Mouse (Mus musculus) spleen, postnatal 10 days (tissue): Measurements from ENCODE around the gene Acaca.

ENCODE experiments used
- DNase-seq, 2 experiments: peaks; one replicate each; pipeline ENCODE4 v3.0.0; 2021 to 2022; ENCODE audit warnings: low spot score in 2 of 2

Gene Acaca

DNA sequence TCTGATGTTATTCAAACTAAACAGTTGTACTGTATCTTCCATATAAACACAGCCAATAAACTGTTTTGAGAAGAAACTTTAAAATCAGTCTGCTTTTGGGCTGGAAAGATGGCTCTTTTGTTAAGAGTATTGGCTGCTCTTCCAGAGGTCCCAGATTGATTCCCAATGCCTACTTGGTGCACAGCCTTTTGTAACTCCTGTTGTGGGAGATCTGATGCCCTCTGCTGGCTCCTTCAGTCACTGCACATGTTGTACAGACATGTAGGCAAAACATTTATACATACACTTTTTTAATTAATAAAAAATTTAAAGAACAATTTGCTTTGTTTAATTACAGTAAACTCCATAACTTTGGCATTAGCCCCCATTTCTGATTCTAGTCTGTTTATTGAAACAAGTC lies 114.1 kb downstream of the Acaca start:
- DNase-seq: peak in 1 of 2 experiments; percentile 66

DNA sequence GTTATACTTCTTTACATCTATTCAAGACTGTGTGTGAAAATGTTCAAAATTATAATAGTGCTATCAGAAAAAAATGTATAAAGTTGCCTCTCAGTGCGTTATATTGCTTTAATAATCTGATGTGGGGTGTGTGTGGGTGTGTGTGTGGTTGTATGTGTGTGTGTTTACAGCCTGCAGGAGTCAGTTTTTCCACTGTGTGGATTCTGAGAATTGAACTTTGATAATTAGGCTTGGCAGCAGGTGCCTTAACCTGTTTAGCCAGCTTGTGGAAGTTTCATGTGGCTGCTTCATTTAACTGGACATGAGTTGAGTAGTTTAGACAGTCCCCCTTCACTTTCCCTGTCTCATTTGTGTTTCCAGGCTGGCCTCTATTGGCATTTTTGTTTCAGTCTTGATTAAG lies 117.9 kb downstream of the Acaca start:
- no peak for DNase-seq

DNA sequence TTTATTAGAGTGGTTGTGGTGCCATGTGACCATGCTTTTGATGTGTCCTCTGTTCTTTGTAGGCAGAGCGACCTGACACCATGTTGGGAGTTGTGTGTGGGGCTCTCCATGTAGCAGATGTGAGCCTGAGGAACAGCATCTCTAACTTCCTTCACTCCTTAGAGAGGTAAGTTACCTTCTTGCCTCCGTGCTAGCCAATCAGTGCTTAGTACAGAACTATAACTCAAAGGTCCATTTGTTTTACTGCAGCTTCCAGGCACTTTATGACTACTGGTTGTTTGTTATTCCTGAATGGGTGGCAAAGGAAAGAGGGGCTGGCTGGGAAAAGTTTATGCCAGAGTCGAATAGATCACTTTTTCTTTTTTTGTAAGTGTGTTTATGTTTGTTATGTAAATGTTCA lies 121.7 kb downstream of the Acaca start:
- DNase-seq: no peak

DNA sequence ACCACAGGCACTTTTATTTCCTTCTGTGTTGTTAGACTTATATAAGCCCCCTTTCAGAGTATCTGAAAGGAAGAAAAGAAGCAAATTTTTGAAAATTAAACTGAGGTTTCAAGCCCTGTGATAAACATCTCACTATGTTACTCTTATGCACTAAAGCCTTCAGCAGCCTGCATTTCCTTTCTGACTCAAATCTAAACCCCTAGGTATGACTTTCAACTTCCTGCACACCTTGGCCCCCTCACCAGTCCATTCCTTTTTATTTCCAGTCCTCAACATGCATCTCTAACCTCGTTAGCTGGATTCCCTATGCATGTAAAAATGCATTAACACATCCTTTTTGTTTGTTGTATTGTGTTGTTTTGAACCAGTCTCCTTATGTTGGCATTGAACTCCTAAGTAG lies 123.0 kb downstream of the Acaca start:
- no peak for DNase-seq

DNA sequence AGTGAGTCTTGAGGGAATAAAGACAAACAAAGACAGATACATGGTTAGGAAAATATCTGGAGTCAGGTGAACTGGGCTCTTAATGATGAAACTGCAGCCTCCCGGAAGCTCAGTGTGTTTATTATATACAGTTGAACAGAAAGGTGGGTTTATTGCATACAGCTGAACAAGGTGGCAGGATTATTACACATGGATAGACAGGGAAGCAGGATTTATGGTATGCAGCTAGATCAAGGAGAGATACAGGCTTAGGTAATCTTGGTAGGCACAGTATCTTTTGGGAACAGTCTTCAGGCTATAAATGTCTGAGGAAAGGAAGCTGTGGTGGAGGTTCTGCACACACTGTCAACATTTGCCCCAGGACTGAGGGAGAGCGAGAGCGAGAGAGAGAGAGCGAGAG lies 126.4 kb downstream of the Acaca start:
- no peak for DNase-seq

DNA sequence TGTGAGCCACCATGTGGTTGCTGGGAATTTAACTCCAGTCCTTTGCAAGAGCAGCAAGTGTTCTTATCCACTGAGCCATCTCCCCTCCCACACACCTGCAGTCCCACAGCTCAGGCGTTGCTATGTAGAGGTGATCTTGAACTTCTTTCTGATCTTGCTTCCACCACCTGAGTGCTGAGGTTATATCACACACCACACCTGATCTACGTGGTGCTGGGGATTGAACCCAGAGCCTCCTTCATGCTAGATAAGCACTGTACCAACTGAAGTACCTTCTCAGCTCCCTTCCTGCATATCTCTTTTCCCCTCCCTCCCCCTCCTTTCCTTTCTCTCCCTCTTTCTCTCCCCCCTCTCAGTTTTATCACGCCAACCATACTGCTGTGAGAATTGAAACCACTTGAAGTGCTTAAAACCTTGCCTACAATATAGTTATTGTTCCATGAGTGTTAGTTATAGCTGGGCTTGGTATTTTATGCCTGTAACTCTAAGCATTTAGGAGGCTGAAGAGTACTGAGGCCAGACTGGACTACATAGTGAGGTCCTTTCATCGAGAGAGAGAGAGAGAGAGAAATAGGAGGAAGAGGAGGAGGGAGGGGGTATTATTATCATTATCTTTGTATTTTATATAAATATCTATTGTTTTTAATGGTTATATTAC lies 128.7 kb downstream of the Acaca start:
- DNase-seq: no peak

DNA sequence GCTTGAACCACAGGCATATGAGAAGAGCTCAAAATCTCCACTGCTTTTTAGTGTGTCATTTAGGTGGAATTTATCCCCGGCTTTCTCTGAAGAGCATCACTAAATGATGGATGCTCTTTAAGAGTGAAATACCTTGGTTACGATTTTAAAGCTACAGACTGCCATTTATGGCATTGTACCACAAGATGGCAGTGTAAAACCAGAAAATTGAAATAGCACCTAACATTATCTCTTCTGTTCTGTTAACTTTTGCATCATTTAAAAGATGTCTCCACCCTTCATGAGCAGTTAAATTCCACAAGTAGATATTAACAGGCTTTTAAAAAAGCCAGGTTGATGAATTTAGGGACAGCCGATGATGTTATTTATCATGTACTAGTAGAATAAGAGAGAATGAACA lies 135.0 kb downstream of the Acaca start:
- DNase-seq: no peak

DNA sequence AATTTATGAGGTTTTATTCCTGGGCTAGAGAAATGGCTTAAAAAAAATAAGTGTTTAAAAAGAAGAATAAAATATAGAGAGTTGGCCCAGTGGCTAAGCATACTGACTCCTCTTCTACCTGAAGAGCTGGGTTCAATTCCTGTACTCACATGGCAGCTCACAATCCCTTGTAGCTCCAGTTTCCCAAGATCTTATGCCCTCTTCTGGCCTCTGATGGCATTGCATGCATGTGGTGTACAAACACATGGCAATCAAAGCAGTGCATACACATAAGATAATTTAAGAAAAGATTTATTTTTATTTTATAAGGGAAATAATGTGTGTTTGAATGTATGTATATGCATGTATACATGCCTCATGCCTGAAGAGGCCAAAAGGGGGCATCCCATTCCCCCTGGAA lies 138.6 kb downstream of the Acaca start:
- peak; percentile 10 to 58 for DNase-seq

DNA sequence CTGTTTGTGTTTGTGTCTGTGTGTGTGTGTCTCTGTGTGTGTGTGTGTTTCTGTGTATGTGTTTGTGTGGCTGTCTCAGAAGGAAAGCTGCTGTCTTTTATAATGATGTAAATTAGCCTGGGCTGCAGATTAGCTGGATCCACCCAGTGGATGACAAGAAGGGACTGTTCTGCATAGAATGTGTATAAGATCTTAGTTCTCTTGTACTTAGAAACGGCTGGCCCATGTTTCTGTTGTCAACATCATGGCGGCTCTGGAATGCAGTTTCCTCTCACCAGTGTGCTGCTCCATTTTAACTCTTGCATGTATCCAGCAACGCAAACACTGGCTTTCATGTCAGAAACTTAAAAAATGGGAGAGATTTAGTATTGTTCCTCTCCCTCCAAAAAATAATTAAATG lies 141.0 kb downstream of the Acaca start:
- DNase-seq: no peak

DNA sequence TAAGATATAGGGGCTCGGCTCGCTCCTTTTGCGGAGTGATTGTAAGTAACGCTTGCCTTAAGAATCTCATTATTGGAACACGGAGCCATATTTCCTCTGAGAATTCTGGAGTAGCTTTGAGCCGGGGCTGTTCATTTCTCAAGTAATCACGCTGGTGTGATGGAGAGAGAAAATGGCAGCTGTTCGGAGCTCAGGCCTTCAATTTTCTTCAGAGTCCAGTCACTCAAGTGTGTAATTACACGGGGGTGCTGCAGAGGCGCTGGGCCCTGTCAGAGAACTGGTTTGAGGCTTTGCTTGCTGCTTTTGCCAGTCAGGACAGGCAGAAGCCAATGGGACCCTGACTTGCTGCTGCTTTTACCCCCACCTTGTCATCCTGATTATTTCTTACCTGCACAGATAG lies 142.5 kb downstream of the Acaca start:
- DNase-seq: no peak

DNA sequence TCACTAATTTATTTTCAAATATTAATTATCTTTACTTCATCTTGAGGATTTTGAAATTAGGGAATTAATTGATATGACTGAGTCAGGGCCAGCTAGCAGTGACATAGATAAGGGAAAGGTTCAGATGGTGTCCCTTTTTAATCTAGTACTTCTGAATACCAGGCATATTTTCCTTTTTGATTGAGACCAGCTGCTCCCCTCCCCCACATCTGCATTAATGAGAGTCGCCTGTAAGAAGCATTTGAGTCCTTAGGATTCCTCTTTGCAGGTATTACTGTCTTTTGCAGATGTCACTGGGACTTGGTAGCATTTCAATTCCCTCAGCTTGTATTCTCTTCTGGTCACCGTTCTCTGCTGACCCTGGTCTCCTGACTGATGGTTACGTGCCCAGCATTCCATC lies 143.1 kb downstream of the Acaca start:
- no peak for DNase-seq

DNA sequence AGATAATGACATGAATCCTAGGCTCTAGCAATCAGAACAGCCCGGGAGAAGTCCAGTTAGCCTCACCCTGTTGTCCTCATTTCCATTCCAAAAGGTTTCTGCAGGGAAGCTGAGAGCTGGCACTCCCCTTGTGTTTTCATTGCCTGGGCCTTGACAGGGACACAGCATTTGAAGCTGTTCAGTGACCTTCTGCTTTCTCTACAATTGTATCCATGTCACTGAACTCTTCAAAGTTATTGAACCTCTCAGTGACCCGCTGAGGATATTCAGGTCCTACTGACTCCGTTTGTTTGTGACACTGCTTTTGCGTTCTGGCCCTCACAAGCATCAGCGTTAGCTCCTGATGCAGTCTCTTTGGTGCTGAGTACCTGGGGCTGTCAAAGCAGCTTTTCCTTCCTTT lies 147.5 kb downstream of the Acaca start:
- no peak for DNase-seq

DNA sequence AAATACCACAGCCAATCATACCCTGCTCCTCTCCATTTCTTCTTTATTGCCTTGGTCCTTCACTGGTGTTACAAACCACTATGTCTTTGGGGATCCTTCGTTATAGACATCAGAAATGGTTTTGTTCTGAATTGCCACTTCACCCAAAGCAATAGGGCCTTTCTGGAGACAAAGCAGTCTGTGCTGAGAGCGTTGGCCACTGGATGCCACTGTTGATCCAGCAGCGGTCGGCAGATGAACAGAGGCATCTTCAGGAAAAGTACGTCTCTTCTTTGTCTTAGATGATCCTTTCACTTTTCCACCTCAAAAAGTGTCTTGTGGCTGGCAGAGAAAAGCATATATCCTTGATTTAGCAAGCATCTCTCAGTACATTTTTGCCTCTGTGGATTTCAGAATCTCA lies 151.8 kb downstream of the Acaca start:
- DNase-seq: no peak

DNA sequence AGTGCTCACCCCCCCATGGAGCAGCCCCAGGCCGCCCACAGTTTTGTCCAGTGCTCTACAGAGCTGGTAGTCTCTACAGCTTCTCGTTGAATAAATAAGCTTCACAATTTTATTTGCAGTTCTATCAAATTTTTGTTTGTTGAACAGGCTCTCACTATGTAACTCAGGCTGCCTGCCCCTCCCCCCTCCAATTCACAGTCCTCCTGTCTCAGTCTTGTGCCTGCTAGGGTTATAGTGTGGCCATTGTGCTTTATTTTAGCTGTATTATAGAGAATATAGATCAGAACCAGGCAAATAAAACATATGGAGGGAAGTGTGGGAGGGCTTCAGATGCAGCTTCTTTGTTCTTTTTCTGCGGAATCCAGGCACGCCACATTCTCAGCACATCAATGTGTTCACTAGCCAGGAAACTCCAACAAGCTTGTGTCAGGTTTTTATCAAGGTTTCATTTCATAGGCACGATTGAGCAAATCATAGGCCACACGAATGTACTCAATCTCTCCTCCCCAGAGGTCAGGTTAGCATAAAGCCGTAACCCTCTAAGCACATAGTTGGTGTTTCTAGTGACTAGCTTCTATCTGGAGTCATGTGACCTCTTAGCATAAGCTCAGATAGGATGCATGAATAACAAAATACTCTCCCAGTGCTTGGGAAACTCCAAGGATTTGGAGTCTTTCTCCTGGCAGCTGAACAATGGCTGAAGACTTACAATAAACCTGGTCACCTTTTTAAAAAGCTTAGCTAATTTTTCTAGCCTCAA lies 153.7 kb downstream of the Acaca start:
- DNase-seq: no peak

DNA sequence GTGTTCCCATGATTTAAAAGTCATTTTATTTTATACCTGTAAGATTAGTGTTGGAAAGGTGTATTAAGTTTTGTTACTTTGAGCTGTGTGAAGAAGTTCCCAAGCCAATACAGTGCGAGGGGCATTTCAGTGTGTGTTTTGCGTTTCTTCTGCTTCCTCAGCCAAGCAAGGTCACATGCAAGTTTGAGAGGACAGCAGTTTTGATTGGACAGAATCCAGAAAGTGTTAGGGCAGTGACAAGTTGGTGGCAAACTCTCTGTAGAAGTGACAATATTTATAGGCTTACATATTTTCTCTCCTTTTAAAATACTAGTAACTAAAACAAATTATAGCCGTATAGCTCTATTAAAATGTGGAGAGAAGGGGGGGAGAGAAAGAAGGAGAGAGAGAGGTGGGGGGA lies 161.3 kb downstream of the Acaca start:
- DNase-seq: no peak

DNA sequence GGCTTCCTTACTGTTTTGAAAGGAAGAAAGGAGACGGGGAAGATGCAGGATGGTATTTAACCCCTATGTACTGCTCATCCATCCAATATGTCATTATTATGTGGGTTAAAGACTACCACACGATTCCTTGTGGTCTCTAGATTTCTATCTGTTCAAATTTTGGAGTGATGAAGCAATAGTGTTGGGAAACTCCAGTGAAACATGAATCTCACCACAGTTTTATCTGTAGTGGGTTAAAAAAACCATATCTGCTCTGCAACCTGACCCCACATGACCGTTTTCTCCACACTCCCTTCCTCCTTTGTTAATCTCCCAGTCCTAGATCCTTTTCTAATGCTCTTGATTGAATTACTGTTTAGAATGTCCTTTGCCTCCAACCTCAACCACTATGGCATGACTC lies 163.1 kb downstream of the Acaca start:
- no peak for DNase-seq

DNA sequence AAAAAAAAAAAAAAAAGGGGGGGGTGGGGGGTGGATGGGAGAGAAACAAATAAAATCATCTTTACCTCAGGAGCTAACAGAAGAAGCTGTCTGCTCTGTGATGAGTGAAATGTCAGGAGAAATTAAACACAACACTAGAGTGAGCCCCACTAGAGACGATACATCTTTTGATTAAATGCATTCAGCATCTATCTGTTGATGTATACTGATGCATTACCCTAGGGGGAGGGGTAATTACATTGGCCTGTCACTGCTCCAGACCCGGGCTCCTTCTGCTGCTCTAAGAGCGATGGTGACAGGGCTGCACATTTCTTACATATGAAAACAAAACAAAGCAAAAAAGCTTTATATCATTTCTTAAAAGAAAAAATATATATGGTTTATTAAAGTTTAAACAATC lies 163.8 kb downstream of the Acaca start:
- no peak for DNase-seq

DNA sequence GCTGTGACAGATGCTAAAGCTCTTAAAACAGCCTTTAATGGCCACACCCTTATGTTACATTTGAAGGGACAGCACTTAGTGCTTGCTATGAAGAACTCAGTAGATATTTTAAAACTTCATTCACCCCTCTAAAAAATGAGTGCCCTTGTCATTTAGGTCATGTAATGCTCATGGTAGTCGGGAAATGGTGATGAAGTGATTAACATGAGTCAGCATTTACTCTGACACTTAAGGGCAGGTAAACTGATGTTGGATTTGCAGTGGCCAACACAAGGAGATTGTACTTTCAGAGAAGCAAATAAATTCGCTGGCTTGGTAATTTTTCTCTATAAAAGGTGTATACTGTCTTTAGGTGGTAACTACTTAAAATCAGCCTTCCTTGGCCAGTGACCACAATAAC lies 166.9 kb downstream of the Acaca start:
- DNase-seq: no peak

DNA sequence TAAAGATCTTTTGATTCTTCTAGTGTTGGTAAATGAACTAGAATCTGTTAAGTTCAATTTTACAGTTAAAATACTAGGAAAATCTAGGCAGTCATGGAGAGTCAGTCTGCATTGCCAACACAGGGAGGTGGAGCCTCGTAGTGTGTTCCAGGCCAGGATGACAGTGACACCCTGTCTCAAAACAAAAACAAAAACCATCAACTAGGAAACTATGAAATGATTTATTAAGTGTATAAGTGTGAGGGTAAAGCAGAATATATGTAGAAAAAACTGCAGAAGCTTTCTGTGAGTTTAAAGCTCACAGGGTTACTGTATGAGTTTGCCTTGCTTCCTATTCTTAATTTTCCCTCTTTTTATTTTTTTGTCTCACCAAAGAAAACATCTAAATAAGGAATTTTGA lies 176.0 kb downstream of the Acaca start:
- DNase-seq: no peak

DNA sequence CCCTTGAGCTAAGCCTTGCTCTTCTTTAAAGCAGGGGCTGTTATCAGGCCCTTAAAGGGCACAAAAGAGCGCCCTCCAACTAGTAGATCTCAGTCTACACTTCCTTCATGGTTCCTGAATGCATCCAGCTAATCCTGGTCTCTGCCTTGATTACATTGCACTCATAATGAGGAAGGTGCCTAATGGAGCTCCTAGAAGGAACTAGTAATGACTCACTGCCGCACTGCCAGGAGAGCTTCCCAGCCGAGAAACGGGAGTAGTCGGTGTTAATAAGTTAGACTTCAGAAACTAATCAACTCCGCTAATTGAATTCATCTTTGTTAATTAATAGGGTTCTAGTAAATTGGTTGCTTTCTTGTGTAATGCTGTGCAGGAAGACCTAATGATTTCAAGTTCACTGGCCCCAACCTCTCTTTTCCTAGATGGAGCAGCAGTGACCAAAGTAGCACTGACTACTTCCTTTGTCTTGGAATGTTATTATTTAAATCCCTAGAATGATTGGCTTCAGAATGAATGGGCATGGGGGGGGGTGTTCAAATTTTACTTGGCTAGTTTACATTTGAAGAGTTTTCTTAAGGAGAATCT lies 176.8 kb downstream of the Acaca start:
- no peak for DNase-seq

DNA sequence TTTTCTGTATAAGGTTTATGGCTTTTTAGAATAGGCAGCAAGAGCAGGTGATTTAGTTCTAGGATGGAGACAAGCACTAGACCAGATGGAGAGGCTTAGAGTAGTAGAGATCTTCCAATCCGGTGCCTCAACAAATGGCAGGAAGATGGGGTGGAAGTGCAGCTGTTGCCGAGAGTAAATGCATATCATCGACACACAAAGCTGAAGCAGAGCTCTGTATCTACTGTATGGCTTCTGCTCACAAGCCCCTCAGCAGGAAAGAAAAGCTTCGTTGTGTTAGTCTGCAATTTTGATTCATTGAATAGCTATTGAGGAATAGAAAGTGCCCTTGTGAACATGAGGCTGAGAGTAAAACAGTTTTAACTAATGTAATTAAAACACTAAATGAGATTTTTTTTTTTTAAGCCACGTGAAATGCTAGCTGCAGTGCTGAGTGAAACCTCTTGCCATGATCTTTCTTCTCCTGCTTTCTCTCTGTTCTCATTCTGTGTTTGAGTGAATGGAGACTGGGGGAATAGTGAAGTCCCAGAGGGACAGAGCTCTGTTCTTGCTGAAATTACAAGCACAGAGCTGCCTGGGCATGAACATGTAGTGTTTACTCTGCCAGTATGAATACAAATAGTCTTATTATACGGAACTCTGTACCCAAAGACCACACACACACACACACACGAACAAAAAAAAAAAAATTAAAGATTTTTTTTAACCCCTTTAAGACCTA lies 194.7 kb downstream of the Acaca start:
- DNase-seq: no peak

DNA sequence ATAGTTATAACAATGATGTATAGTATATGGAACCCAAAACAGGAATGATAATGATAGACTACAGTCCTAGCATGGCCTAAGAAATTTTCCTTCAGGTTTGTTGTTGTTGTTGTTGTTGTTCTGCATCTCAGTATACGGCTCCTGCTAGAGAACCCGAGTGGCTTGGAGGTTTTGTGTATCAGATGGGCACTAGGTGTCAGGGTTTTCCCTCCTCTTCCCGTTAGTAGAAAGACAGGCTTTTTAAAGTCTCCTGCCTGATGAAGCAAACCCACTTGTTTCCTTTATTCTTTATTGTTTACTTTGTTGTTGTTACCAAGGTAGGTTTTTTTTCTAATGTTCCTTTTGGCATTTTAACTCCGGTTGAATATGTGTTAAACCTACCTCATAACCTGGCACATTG lies 197.6 kb downstream of the Acaca start:
- no peak for DNase-seq

DNA sequence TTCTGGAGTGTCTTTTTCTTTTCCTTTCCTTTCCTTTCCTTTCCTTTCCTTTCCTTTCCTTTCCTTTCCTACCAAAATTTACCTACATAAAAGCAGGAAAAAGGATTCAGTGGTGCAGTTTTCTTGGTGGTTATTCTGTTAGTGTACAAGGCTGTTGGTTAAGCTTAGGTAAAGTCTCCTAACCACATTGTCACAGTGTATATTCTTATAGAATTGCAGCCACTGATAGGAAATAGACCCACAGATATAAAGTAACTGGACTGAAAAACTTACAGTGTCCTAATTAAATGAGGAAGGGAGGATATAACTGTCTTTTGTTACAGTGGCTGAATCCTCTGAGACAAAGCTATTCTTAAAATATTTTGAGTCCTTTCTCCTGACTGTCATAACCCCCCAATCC lies 202.9 kb downstream of the Acaca start:
- DNase-seq: no peak
